Mouse (Mus musculus) forebrain, embryonic 14.5 days (tissue): ENCODE data around the gene Cit. TPM values are rescaled to one million over a fixed set of nuclear protein-coding genes. Genes with fewer than 3 reads are reported as not detected.

Experiments
- ATAC-seq: fragments of 200-750 bp; cut with Nextera tagmentation; 2 replicates; pipeline ENCODE4 v1.8.0; 2017; ENCODE audit warnings: mild to moderate bottlenecking, moderate library complexity
- DNase-seq: peaks from one replicate; pipeline ENCODE4 v3.0.0-alpha.2; 2015; ENCODE audit warnings: low spot score
- H3K27ac ChIP-seq: fragments of 300-500 bp; sonication (generic); 2 replicates; pipeline ENCODE4 v1.5.1; 2014; ENCODE audit warnings: low read depth, mild to moderate bottlenecking, control low read depth, low read length, moderate library complexity
- H3K27me3 ChIP-seq: fragments of 300-500 bp; sonication (generic); replicated peaks from 2 replicates; pipeline ENCODE4 v1.6.1; 2014; ENCODE audit warnings: low read length, control low read depth, mixed read lengths; ENCODE audit not compliant: control insufficient read depth, insufficient read depth
- H3K36me3 ChIP-seq: fragments of 300-500 bp; sonication (generic); 2 replicates; pipeline ENCODE4 v1.6.1; 2014; ENCODE audit warnings: low read length, control low read depth; ENCODE audit not compliant: control insufficient read depth, insufficient read depth
- H3K4me1 ChIP-seq: fragments of 300-500 bp; sonication (generic); 2 replicates; pipeline ENCODE4 v1.6.1; 2014; ENCODE audit warnings: antibody characterized with exemption, low read length, control low read depth; ENCODE audit not compliant: control insufficient read depth, insufficient read depth
- H3K4me2 ChIP-seq: fragments of 300-500 bp; sonication (generic); 2 replicates; pipeline ENCODE4 v1.6.1; 2014; ENCODE audit warnings: mild to moderate bottlenecking, control low read depth, low read length
- H3K4me3 ChIP-seq: fragments of 300-500 bp; sonication (generic); 2 replicates; pipeline ENCODE4 v1.5.1; 2014; ENCODE audit warnings: low read depth, low read length, control low read depth
- H3K9ac ChIP-seq: fragments of 300-500 bp; sonication (generic); 2 replicates; pipeline ENCODE4 v1.6.1; 2014; ENCODE audit warnings: mild to moderate bottlenecking, low read length, control low read depth, moderate library complexity
- H3K9me3 ChIP-seq: fragments of 300-500 bp; sonication (generic); replicated peaks from 2 replicates; pipeline ENCODE4 v1.6.1; 2016; ENCODE audit warnings: low read length, control low read depth, mixed read lengths; ENCODE audit not compliant: control insufficient read depth
- WGBS: fragments of 180-500 bp; shearing (Covaris S2); extraction: QIAGEN DNeasy Blood & Tissue Kit; methylation state at CpG from one replicate; pipeline ENCODE4 v1.1.7; 2014; 5-methylcytosine and 5-hydroxymethylcytosine counted together
- polyA plus RNA-seq: library from polyadenylated mRNA; unstranded; fragments of >200 nt; fragmentation: Nextera tagmentation; extraction: Ambion mirVana; gene quantifications from 2 replicates; pipeline ENCODE4 v1.2.1, GENCODE M21; 2014

Gene Cit
- polyA plus RNA-seq, 1 experiment from 2014 or later: 9.1 TPM

DNA sequence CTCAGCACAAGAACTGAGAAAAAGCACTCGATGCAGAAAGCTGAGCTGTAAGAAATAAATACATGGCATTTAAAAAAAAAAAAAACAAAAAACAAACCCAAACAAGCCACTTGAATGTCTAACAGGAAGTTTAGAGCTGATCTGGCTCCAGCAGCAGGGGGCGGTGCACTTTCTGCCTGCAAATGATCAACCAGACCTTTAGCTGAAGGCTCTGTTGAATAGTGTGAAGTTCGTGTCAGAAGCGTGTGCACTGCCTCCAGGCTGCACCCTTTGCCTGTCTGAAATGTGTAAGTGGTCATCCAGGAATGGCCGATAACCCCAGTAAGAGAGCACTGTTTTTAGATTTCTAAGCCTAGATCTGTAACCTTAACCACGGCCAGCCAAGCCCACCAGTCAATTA is 173.7 kb downstream of the Cit start:
- H3K4me1 ChIP-seq: peaks cover 7% of the 10 kb centered on the region
- peaks cover 85% of the 10 kb centered on the region for H3K36me3 ChIP-seq
- no peak overlapping the region for H3K9ac ChIP-seq
- H3K4me3 ChIP-seq: no peak overlapping the region
- WGBS: 85% methylated on average over 6 of the region's 6 CpGs
- H3K9me3 ChIP-seq: no peaks in the 10 kb centered on the region
- H3K27me3 ChIP-seq: no peaks in the 10 kb centered on the region
- no peak overlapping the region for H3K27ac ChIP-seq
- ATAC-seq: no peak
- no peak for DNase-seq
- H3K4me2 ChIP-seq: no peak overlapping the region

DNA sequence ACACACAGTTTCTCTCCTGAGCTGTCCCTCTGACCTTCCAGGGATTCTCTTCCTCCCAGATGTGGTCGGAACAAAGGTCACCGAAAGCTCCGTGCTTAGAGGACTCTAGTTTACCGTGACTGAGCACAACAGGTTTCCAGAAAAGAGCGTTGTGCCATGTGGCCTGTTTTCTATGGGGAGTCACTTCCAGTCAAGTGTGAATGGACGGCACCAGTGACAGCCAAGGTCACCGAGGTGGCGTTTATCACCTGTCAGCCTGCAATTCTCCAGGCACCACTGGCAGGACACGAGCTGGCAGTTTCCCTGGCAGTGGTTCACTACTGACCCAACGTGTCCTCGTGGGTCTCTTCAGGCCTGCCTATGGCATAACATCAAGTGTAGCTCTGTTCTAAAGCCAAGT is 174.3 kb downstream of the Cit start:
- Histone ChIP-seq H3K9ac (no peak overlapping the region), H3K4me2 (no peak overlapping the region), H3K27ac (no peak overlapping the region), H3K36me3 (peaks cover 79% of the 10 kb centered on the region), H3K9me3 (no peaks in the 10 kb centered on the region), H3K4me3 (no peak overlapping the region), H3K4me1 (peaks cover 7% of the 10 kb centered on the region), H3K27me3 (no peaks in the 10 kb centered on the region)
- DNase-seq (no peak), ATAC-seq (no peak)
- WGBS: 92% methylated on average over 11 of the region's 11 CpGs

DNA sequence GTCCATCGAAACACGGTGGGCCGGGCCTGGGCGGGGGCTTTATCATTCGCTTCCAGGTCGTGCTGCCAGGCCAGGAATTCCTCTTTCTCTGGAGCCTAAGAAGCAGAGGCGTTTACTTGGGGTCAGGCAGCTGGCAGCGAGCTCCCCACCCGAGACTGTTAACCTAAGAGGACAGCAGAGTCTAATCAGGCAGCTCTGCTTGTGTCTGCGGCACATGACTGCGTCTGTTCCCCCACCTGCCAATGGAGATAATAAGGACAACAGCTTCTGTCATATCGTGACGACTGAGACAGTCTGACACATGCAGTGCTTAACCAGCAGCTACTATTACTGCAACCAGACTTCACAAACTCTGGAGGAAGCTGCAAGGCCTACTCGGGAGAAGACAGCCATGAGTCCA is 176.5 kb downstream of the Cit start:
- no peak for DNase-seq
- Histone ChIP-seq H3K36me3 (peaks cover 57% of the 10 kb centered on the region), H3K27me3 (no peaks in the 10 kb centered on the region), H3K9ac (no peak overlapping the region), H3K4me1 (peaks cover 7% of the 10 kb centered on the region), H3K4me2 (no peak overlapping the region), H3K9me3 (no peaks in the 10 kb centered on the region), H3K27ac (no peak overlapping the region), H3K4me3 (no peak overlapping the region)
- ATAC-seq: no peak
- WGBS: 93% methylated on average over 14 of the region's 14 CpGs

DNA sequence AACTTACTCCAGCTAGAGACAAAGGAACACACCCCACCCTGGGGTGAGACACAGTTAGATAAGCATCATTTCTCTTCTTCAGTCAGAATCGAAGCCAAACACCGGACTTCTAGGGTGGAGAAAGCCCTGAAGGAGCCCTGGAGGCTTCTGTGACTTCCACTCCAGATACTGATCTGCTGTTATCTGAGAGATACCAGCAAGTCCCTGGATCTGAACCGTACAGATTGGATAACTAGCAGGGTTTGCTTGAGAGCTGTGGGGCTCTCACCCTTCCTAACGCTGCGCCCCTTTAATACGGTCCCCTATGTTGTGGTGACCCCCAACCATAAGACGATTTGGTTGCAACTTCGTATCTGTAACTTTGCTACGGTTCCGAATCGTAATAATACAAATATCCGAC is 177.1 kb downstream of the Cit start:
- no peaks in the 10 kb centered on the region for H3K9me3 ChIP-seq
- no peak overlapping the region for H3K9ac ChIP-seq
- no peak overlapping the region for H3K27ac ChIP-seq
- peaks cover 7% of the 10 kb centered on the region for H3K4me1 ChIP-seq
- DNase-seq (no peak), ATAC-seq (no peak)
- peaks cover 52% of the 10 kb centered on the region for H3K36me3 ChIP-seq
- H3K4me2 ChIP-seq: no peak overlapping the region
- no peak overlapping the region for H3K4me3 ChIP-seq
- no peaks in the 10 kb centered on the region for H3K27me3 ChIP-seq
- WGBS: 95% methylated on average over 12 of the region's 12 CpGs

DNA sequence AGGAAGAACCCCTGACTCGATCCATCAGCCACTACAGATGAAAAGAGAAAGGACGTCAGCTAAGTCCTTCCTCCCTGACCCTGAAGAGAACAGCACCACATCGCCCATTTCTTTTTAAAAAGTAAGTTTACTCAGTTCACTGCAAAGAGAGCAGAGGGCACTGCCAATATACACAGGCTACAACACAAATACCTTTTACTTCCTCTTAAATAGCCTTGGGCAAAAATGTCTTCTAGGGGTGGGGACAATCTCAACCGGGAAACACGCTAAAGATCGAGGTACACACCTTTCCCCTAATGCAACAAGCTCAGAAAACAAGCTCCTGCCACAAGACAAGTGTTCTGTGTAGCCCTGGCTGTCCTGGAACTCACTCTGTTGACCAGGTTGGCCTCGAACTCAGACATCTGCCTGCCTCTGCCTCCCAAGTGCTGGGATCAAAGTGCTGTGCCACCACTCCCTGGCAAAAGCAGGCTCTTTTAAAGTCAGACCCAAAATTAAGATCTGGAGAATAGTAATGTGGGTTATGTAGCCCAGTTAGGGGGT is 177.7 kb downstream of the Cit start:
- Histone ChIP-seq H3K36me3 (peaks cover 46% of the 10 kb centered on the region), H3K4me3 (peak overlapping the region; percentile 75; the same call in 1 of the 2 replicates), H3K9ac (no peak overlapping the region), H3K4me1 (peaks cover 7% of the 10 kb centered on the region), H3K4me2 (peak overlapping the region; percentile 89), H3K9me3 (no peaks in the 10 kb centered on the region), H3K27ac (no peak overlapping the region), H3K27me3 (no peaks in the 10 kb centered on the region)
- no peak for DNase-seq
- 87% methylated on average over 7 of the region's 7 CpGs for WGBS
- ATAC-seq: no peak

DNA sequence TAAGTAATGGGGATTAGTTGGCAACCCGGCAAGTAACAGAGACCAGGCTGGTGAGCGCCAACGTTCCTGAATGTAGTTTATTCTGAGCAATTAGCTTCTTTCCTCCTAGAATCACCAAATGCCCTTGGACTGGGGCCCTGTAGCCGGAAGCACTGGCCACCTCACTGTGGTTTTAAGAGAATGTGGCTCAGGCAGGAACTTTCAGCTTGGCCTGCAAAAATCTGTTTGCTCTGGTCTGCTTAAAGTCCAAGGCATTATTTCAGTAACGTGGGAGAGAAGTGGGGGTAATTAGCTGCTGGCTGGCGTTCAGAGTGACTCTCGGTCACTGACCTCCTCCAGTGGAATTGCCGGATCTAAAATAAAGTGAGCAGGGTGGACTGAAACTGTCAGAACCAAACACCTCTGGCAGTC is 178.2 kb downstream of the Cit start:
- ATAC-seq: no peak

DNA sequence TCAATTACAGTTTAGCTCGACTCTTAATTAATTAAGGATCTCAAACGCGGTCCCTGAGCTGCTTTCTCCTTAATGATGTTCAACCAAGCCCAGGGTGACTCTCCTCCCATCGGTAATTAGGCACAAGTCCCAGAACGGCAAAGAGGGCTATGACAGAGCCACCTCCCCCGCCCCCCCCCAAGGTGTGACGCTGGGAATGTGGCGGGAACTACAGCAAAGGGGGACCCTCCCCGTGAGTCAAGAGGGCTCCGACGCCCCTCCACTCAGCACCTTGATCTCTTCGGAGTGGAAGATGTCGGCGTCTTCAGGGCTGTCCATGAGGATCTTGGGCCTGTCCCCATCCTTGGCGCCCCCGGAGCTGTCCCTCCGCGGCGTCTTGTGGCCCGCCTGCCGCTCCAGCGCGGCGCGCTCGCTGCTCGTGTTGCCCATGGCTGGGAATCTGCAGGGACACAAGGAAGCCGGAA is 178.8 kb downstream of the Cit start:
- H3K4me2 ChIP-seq: peak overlapping the region; percentile 89
- H3K4me1 ChIP-seq: peaks cover 7% of the 10 kb centered on the region
- peaks cover 34% of the 10 kb centered on the region for H3K36me3 ChIP-seq
- peak overlapping the region; percentile 75 for H3K4me3 ChIP-seq
- H3K27me3 ChIP-seq: no peaks in the 10 kb centered on the region
- peak overlapping the region; percentile 79 for H3K9ac ChIP-seq
- WGBS: under 1% methylated on average over 28 of the region's 28 CpGs
- DNase-seq (peak; percentile 74), ATAC-seq (peak; percentile 68)
- no peaks in the 10 kb centered on the region for H3K9me3 ChIP-seq
- H3K27ac ChIP-seq: peak overlapping the region; percentile 81

More for the DNA sequence above, 178.2 kb downstream of the Cit start:
- no peak overlapping the region for H3K27ac ChIP-seq
- H3K4me1 ChIP-seq: peaks cover 7% of the 10 kb centered on the region
- H3K4me2 ChIP-seq: peak overlapping the region; percentile 89
- 2% methylated on average over 8 of the region's 8 CpGs for WGBS
- peak overlapping the region; percentile 79 for H3K9ac ChIP-seq
- H3K9me3 ChIP-seq: no peaks in the 10 kb centered on the region
- H3K27me3 ChIP-seq: no peaks in the 10 kb centered on the region
- peaks cover 40% of the 10 kb centered on the region for H3K36me3 ChIP-seq
- DNase-seq: peak; percentile 68
- peak overlapping the region; percentile 75 for H3K4me3 ChIP-seq

DNA sequence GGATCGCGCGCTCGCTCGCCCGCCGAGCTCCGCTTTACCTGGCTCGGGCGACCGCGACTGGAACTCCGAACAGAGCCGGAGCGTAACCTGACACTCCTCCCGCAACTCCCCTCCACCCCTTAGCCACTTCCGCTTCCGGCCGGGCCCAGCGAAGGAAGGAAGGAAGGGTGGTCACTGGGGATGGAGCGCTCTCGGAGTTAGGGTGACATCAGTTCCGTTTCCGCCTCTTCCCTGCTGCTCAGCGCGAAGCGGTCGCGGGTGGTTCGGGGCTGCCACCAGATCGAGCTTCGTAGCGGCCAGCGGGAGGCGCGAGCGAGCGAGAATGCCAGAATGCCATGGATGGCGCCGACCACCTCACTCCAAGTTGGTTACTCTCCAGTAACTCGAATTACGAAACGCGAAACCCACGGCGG is 179.3 kb downstream of the Cit start, which contains the start of gene Prkab1:
Gene Prkab1 (minus strand): TSS at position 182 of the 413 bp plus-strand sequence.
- ATAC-seq (peak; percentile 97), DNase-seq (peak; percentile 96)

DNA sequence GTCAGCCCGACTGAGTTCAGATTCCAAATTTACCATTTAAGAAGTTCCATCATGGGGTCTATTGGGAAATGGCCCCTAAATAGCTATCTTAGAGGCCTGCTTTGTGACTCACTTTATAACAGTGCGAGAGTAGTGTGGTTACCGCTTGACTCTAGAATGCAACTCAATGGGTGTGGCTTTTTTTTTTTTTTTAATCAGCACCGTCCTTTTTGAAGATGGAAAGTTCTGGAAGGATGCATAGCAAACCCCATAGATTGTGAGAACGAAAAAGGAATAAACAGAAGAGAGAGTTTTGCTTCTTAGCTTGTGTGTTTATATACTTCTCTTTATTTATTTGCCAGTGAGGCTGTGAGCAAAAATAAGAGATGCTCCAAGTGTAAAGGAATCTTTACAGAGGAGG is 181.0 kb downstream of the Cit start:
- Histone ChIP-seq H3K27ac (no peak overlapping the region), H3K9me3 (no peaks in the 10 kb centered on the region), H3K27me3 (no peaks in the 10 kb centered on the region; the same call in 1 of the 2 replicates), H3K36me3 (peaks cover 12% of the 10 kb centered on the region), H3K9ac (no peak overlapping the region), H3K4me3 (no peak overlapping the region), H3K4me1 (peaks cover 9% of the 10 kb centered on the region), H3K4me2 (no peak overlapping the region)
- WGBS: 94% methylated on average over 5 of the region's 5 CpGs
- ATAC-seq: no peak
- no peak for DNase-seq

More for the DNA sequence above, 179.3 kb downstream of the Cit start, which contains the start of gene Prkab1:
- peaks cover 30% of the 10 kb centered on the region for H3K36me3 ChIP-seq
- H3K27ac ChIP-seq: peak within 1 kb of the TSS; percentile 81
- H3K9ac ChIP-seq: peak within 1 kb of the TSS; percentile 79
- H3K9me3 ChIP-seq: no peaks in the 10 kb centered on the region
- peak within 1 kb of the TSS; percentile 89 for H3K4me2 ChIP-seq
- peaks cover 7% of the 10 kb centered on the region for H3K4me1 ChIP-seq
- H3K4me3 ChIP-seq: peak within 1 kb of the TSS; percentile 75
- WGBS: under 1% methylated on average over 43 of the region's 46 CpGs
- H3K27me3 ChIP-seq: no peaks in the 10 kb centered on the region
